Mouse (Mus musculus): ENCODE measurements around the gene Tango6. TPM values are rescaled to one million over a fixed set of nuclear protein-coding genes. Genes with fewer than 3 reads are reported as not detected.

Tango6 gene
- polyA plus RNA-seq, 1 experiment: 7.3 TPM

- no peak overlapping the region for H3ac ChIP-seq (ENCODE audit: control insufficient read depth, insufficient read length, low read depth)
- no peak for TF ChIP-seq CTCF (IDR thresholded peaks at IDR 0.05; ENCODE audit: control insufficient read depth, insufficient read depth, insufficient read length)
- TF ChIP-seq FOSL1 (IDR thresholded peaks at IDR 0.05; ENCODE audit: insufficient read depth, low read length, poor library complexity, severe bottlenecking): no peak
- no peak for TF ChIP-seq USF1 (IDR thresholded peaks at IDR 0.05; ENCODE audit: low read depth)
- TF ChIP-seq MYOG (IDR thresholded peaks at IDR 0.05; ENCODE audit: control insufficient read depth, extremely low read depth, insufficient read length): no peak
- TF ChIP-seq MAX (IDR thresholded peaks at IDR 0.05): no peak
- TF ChIP-seq CEBPB (IDR thresholded peaks at IDR 0.05; ENCODE audit: low read depth): no peak
- no peak for TF ChIP-seq MYOD1 (IDR thresholded peaks at IDR 0.05; ENCODE audit: control insufficient read depth, insufficient read length, low read depth)
- no peaks in the 10 kb centered on the region for H3K79me3 ChIP-seq (ENCODE audit: low read depth)
- no peaks in the 10 kb centered on the region for H3K79me2 ChIP-seq (ENCODE audit: control insufficient read depth, insufficient read depth)
- H3K27me3 ChIP-seq (ENCODE audit: control insufficient read depth, insufficient read depth, insufficient read length): no peaks in the 10 kb centered on the region
- no peak overlapping the region for H3K4me3 ChIP-seq (ENCODE audit: insufficient read depth, poor library complexity, severe bottlenecking)
- H3K36me3 ChIP-seq (ENCODE audit: control insufficient read depth, insufficient read depth): peaks cover 9% of the 10 kb centered on the region
Observed at GRCm38 (mm10) chr8:106712487-106712886, 29.6 kb downstream of the Tango6 start.

- H3K79me2 ChIP-seq (ENCODE audit: control insufficient read depth, insufficient read depth): no peaks in the 10 kb centered on the region
- H3K27me3 ChIP-seq (ENCODE audit: control insufficient read depth, insufficient read depth, insufficient read length): no peaks in the 10 kb centered on the region
- peaks cover 9% of the 10 kb centered on the region for H3K36me3 ChIP-seq (ENCODE audit: control insufficient read depth, insufficient read depth)
- no peak overlapping the region for H3K4me3 ChIP-seq (ENCODE audit: insufficient read depth, poor library complexity, severe bottlenecking)
- TF ChIP-seq MYOD1 (IDR thresholded peaks at IDR 0.05; ENCODE audit: control insufficient read depth, insufficient read length, low read depth): no peak
- no peak for TF ChIP-seq CTCF (IDR thresholded peaks at IDR 0.05; ENCODE audit: control insufficient read depth, insufficient read depth, insufficient read length)
- TF ChIP-seq FOSL1 (IDR thresholded peaks at IDR 0.05; ENCODE audit: insufficient read depth, low read length, poor library complexity, severe bottlenecking): no peak
- no peak overlapping the region for H3ac ChIP-seq (ENCODE audit: control insufficient read depth, insufficient read length, low read depth)
- no peaks in the 10 kb centered on the region for H3K79me3 ChIP-seq (ENCODE audit: low read depth)
Observed at GRCm38 (mm10) chr8:106714297-106714696, 31.4 kb downstream of the Tango6 start.

GRCm38 (mm10) chr8:106718091-106718500 is 35.2 kb downstream of the Tango6 start:
- Histone ChIP-seq H3ac (ENCODE audit: control insufficient read depth, insufficient read length, low read depth) (peak overlapping the region; percentile 60), H3K4me3 (ENCODE audit: insufficient read depth, poor library complexity, severe bottlenecking) (no peak overlapping the region), H3K79me3 (ENCODE audit: low read depth) (no peaks in the 10 kb centered on the region), H3K79me2 (ENCODE audit: control insufficient read depth, insufficient read depth) (no peaks in the 10 kb centered on the region), H3K27me3 (ENCODE audit: control insufficient read depth, insufficient read depth, insufficient read length) (no peaks in the 10 kb centered on the region), H3K36me3 (ENCODE audit: control insufficient read depth, insufficient read depth) (peaks cover 28% of the 10 kb centered on the region)
- TF ChIP-seq CEBPB (IDR thresholded peaks at IDR 0.05; ENCODE audit: low read depth): no peak
- TF ChIP-seq MYOD1 (IDR thresholded peaks at IDR 0.05; ENCODE audit: control insufficient read depth, insufficient read length, low read depth): no peak
- no peak for TF ChIP-seq MYOG (IDR thresholded peaks at IDR 0.05; ENCODE audit: control insufficient read depth, extremely low read depth, insufficient read length)
- TF ChIP-seq CTCF (IDR thresholded peaks at IDR 0.05; ENCODE audit: control insufficient read depth, insufficient read depth, insufficient read length): no peak
- peak; percentile 47 for TF ChIP-seq USF1 (IDR thresholded peaks at IDR 0.05; ENCODE audit: low read depth)
- TF ChIP-seq MAX (IDR thresholded peaks at IDR 0.05): peak; percentile 95
- TF ChIP-seq FOSL1 (IDR thresholded peaks at IDR 0.05; ENCODE audit: insufficient read depth, low read length, poor library complexity, severe bottlenecking): peak; percentile 54

- no peaks in the 10 kb centered on the region for H3K79me3 ChIP-seq (ENCODE audit: low read depth)
- H3ac ChIP-seq (ENCODE audit: control insufficient read depth, insufficient read length, low read depth): no peak overlapping the region
- no peak overlapping the region for H3K4me3 ChIP-seq (ENCODE audit: insufficient read depth, poor library complexity, severe bottlenecking)
- H3K36me3 ChIP-seq (ENCODE audit: control insufficient read depth, insufficient read depth): peaks cover 39% of the 10 kb centered on the region
- no peaks in the 10 kb centered on the region for H3K27me3 ChIP-seq (ENCODE audit: control insufficient read depth, insufficient read depth, insufficient read length)
- H3K79me2 ChIP-seq (ENCODE audit: control insufficient read depth, insufficient read depth): no peaks in the 10 kb centered on the region
- TF ChIP-seq MAX (IDR thresholded peaks at IDR 0.05): no peak
- TF ChIP-seq USF1 (IDR thresholded peaks at IDR 0.05; ENCODE audit: low read depth): no peak
- TF ChIP-seq CEBPB (IDR thresholded peaks at IDR 0.05; ENCODE audit: low read depth): no peak
- no peak for TF ChIP-seq FOSL1 (IDR thresholded peaks at IDR 0.05; ENCODE audit: insufficient read depth, low read length, poor library complexity, severe bottlenecking)
- no peak for TF ChIP-seq MYOD1 (IDR thresholded peaks at IDR 0.05; ENCODE audit: control insufficient read depth, insufficient read length, low read depth)
- TF ChIP-seq MYOG (IDR thresholded peaks at IDR 0.05; ENCODE audit: control insufficient read depth, extremely low read depth, insufficient read length): no peak
- TF ChIP-seq CTCF (IDR thresholded peaks at IDR 0.05; ENCODE audit: control insufficient read depth, insufficient read depth, insufficient read length): no peak
Observed at GRCm38 (mm10) chr8:106720921-106721320, 38.1 kb downstream of the Tango6 start.

- Histone ChIP-seq H3K79me2 (ENCODE audit: control insufficient read depth, insufficient read depth) (no peaks in the 10 kb centered on the region), H3K27me3 (ENCODE audit: control insufficient read depth, insufficient read depth, insufficient read length) (no peaks in the 10 kb centered on the region), H3K36me3 (ENCODE audit: control insufficient read depth, insufficient read depth) (peaks cover 37% of the 10 kb centered on the region), H3ac (ENCODE audit: control insufficient read depth, insufficient read length, low read depth) (no peak overlapping the region), H3K4me3 (ENCODE audit: insufficient read depth, poor library complexity, severe bottlenecking) (no peak overlapping the region), H3K79me3 (ENCODE audit: low read depth) (no peaks in the 10 kb centered on the region)
- TF ChIP-seq FOSL1 (IDR thresholded peaks at IDR 0.05; ENCODE audit: insufficient read depth, low read length, poor library complexity, severe bottlenecking) (no peak), MYOG (IDR thresholded peaks at IDR 0.05; ENCODE audit: control insufficient read depth, extremely low read depth, insufficient read length) (no peak), MAX (IDR thresholded peaks at IDR 0.05) (no peak), USF1 (IDR thresholded peaks at IDR 0.05; ENCODE audit: low read depth) (no peak), CTCF (IDR thresholded peaks at IDR 0.05; ENCODE audit: control insufficient read depth, insufficient read depth, insufficient read length) (no peak), MYOD1 (IDR thresholded peaks at IDR 0.05; ENCODE audit: control insufficient read depth, insufficient read length, low read depth) (no peak), CEBPB (IDR thresholded peaks at IDR 0.05; ENCODE audit: low read depth) (no peak)
Observed at GRCm38 (mm10) chr8:106722453-106722852, 39.6 kb downstream of the Tango6 start.

GRCm38 (mm10) chr8:106723921-106724320 is 41.1 kb downstream of the Tango6 start:
- Histone ChIP-seq H3K27me3 (ENCODE audit: control insufficient read depth, insufficient read depth, insufficient read length) (no peaks in the 10 kb centered on the region), H3K36me3 (ENCODE audit: control insufficient read depth, insufficient read depth) (peaks cover 37% of the 10 kb centered on the region), H3K79me3 (ENCODE audit: low read depth) (no peaks in the 10 kb centered on the region), H3K79me2 (ENCODE audit: control insufficient read depth, insufficient read depth) (no peaks in the 10 kb centered on the region), H3ac (ENCODE audit: control insufficient read depth, insufficient read length, low read depth) (no peak overlapping the region), H3K4me3 (ENCODE audit: insufficient read depth, poor library complexity, severe bottlenecking) (no peak overlapping the region)
- TF ChIP-seq FOSL1 (IDR thresholded peaks at IDR 0.05; ENCODE audit: insufficient read depth, low read length, poor library complexity, severe bottlenecking) (no peak), MYOG (IDR thresholded peaks at IDR 0.05; ENCODE audit: control insufficient read depth, extremely low read depth, insufficient read length) (no peak), MAX (IDR thresholded peaks at IDR 0.05) (no peak), USF1 (IDR thresholded peaks at IDR 0.05; ENCODE audit: low read depth) (no peak), MYOD1 (IDR thresholded peaks at IDR 0.05; ENCODE audit: control insufficient read depth, insufficient read length, low read depth) (no peak), CTCF (IDR thresholded peaks at IDR 0.05; ENCODE audit: control insufficient read depth, insufficient read depth, insufficient read length) (no peak), CEBPB (IDR thresholded peaks at IDR 0.05; ENCODE audit: low read depth) (no peak)

Data from C2C12 (cell line).